Mouse (Mus musculus) heart, embryonic 16.5 days (tissue): ENCODE measurements around the gene Fanci. TPM values are rescaled to one million over a fixed set of nuclear protein-coding genes. Genes with fewer than 3 reads are reported as not detected.

ENCODE experiments used
- ATAC-seq: fragments of 200-750 bp; cut with Nextera tagmentation; replicated peaks from 2 replicates; pipeline ENCODE4 v1.8.0; 2017; ENCODE audit warnings: moderate number of reproducible peaks; ENCODE audit not compliant: insufficient read depth, low FRiP score; ENCODE audit errors: extremely low read depth
- H3K27ac ChIP-seq: fragments of 300-500 bp; sonication (generic); 2 replicates; pipeline ENCODE4 v1.5.1; 2014; ENCODE audit warnings: mild to moderate bottlenecking, low read length, control low read depth, moderate library complexity
- H3K27me3 ChIP-seq: fragments of 300-500 bp; sonication (generic); 2 replicates; pipeline ENCODE4 v1.6.1; 2014; ENCODE audit warnings: low read length, mixed read lengths; ENCODE audit not compliant: control insufficient read depth, insufficient read depth
- H3K36me3 ChIP-seq: fragments of 300-500 bp; sonication (generic); 2 replicates; pipeline ENCODE4 v1.6.1; 2014; ENCODE audit not compliant: control insufficient read depth, insufficient read depth
- H3K4me1 ChIP-seq: fragments of 300-500 bp; sonication (generic); 2 replicates; pipeline ENCODE4 v1.6.1; 2014; ENCODE audit warnings: low read length, mixed read lengths; ENCODE audit not compliant: control insufficient read depth, insufficient read depth
- H3K4me2 ChIP-seq: fragments of 300-500 bp; sonication (generic); 2 replicates; pipeline ENCODE4 v1.6.1; 2014; ENCODE audit warnings: low read depth, mild to moderate bottlenecking, control low read depth, low read length
- H3K4me3 ChIP-seq: fragments of 300-500 bp; sonication (generic); 2 replicates; pipeline ENCODE4 v1.5.1; 2014; ENCODE audit warnings: mild to moderate bottlenecking, control low read depth, low read length
- H3K9ac ChIP-seq: fragments of 300-500 bp; sonication (generic); 2 replicates; pipeline ENCODE4 v1.6.1; 2014; ENCODE audit warnings: low read length, control low read depth
- H3K9me3 ChIP-seq: fragments of 300-500 bp; sonication (generic); replicated peaks from 2 replicates; pipeline ENCODE4 v1.6.1; 2016; ENCODE audit warnings: low read length; ENCODE audit not compliant: control insufficient read depth
- WGBS: fragments of 180-500 bp; shearing (Covaris S2); extraction: QIAGEN DNeasy Blood & Tissue Kit; methylation state at CpG from one replicate; pipeline ENCODE4 v1.1.7; 2014; 5-methylcytosine and 5-hydroxymethylcytosine counted together
- polyA plus RNA-seq: library from polyadenylated mRNA; unstranded; fragments of >200 nt; fragmentation: Nextera tagmentation; extraction: Ambion mirVana; gene quantifications from 2 replicates; pipeline ENCODE4 v1.2.1, GENCODE M21; 2015

The Fanci gene
- polyA plus RNA-seq, 1 experiment from 2014 or later: 8.8 TPM

GRCm38 (mm10) chr7:79393924-79394323, 2.2 kb downstream of the Fanci start:
- no peak overlapping the region for H3K9ac ChIP-seq
- 98% methylated on average over 7 of the region's 7 CpGs for WGBS
- peaks cover 6% of the 10 kb centered on the region; the same call in 1 of the 2 replicates for H3K4me1 ChIP-seq
- no peak for ATAC-seq
- no peak overlapping the region for H3K4me2 ChIP-seq
- H3K27ac ChIP-seq: no peak overlapping the region
- H3K4me3 ChIP-seq: no peak overlapping the region
- 0 out of 2 replicates have a peak, but pooled peaks cover 2% of the 10 kb centered on the region for H3K36me3 ChIP-seq
- no peaks in the 10 kb centered on the region for H3K27me3 ChIP-seq
- H3K9me3 ChIP-seq: no peaks in the 10 kb centered on the region

- Histone ChIP-seq H3K4me2 (no peak overlapping the region), H3K9ac (no peak overlapping the region), H3K36me3 (0 out of 2 replicates have a peak, but pooled peaks cover 2% of the 10 kb centered on the region), H3K9me3 (no peaks in the 10 kb centered on the region), H3K4me1 (peaks cover 6% of the 10 kb centered on the region; the same call in 1 of the 2 replicates), H3K27me3 (no peaks in the 10 kb centered on the region), H3K27ac (no peak overlapping the region), H3K4me3 (no peak overlapping the region)
- 74% methylated on average over 7 of the region's 7 CpGs for WGBS
- ATAC-seq: no peak
Observed at GRCm38 (mm10) chr7:79394666-79395065, 2.9 kb downstream of the Fanci start.

- ATAC-seq: no peak
- Histone ChIP-seq H3K36me3 (0 out of 2 replicates have a peak, but pooled peaks cover 2% of the 10 kb centered on the region), H3K27ac (no peak overlapping the region), H3K27me3 (no peaks in the 10 kb centered on the region), H3K4me2 (no peak overlapping the region), H3K4me1 (peaks cover 6% of the 10 kb centered on the region; the same call in 1 of the 2 replicates), H3K9ac (no peak overlapping the region), H3K9me3 (no peaks in the 10 kb centered on the region), H3K4me3 (no peak overlapping the region)
- WGBS: 76% methylated on average over 7 of the region's 7 CpGs
Observed at GRCm38 (mm10) chr7:79395186-79395585, 3.5 kb downstream of the Fanci start.

- peaks cover 3% of the 10 kb centered on the region; the same call in 1 of the 2 replicates for H3K4me1 ChIP-seq
- H3K4me2 ChIP-seq: no peak overlapping the region
- no peak overlapping the region for H3K27ac ChIP-seq
- WGBS: 87% methylated on average over 10 of the region's 10 CpGs
- no peak overlapping the region for H3K9ac ChIP-seq
- no peaks in the 10 kb centered on the region for H3K27me3 ChIP-seq
- H3K4me3 ChIP-seq: no peak overlapping the region
- no peaks in the 10 kb centered on the region for H3K9me3 ChIP-seq
- ATAC-seq: no peak
- H3K36me3 ChIP-seq: 0 out of 2 replicates have a peak, but pooled peaks cover 2% of the 10 kb centered on the region
Observed at GRCm38 (mm10) chr7:79397446-79397963, 5.8 kb downstream of the Fanci start.

- no peaks in the 10 kb centered on the region for H3K9me3 ChIP-seq
- 77% methylated on average over 8 of the region's 8 CpGs for WGBS
- H3K27me3 ChIP-seq: no peaks in the 10 kb centered on the region
- no peak overlapping the region for H3K27ac ChIP-seq
- H3K4me1 ChIP-seq: no peaks in the 10 kb centered on the region
- H3K36me3 ChIP-seq: 0 out of 2 replicates have a peak, but pooled peaks cover 2% of the 10 kb centered on the region
- ATAC-seq: no peak
- no peak overlapping the region for H3K4me3 ChIP-seq
- no peak overlapping the region for H3K4me2 ChIP-seq
- H3K9ac ChIP-seq: no peak overlapping the region
Observed at GRCm38 (mm10) chr7:79398426-79398825, 6.7 kb downstream of the Fanci start.

GRCm38 (mm10) chr7:79398971-79399370, 7.2 kb downstream of the Fanci start:
- Histone ChIP-seq H3K9ac (no peak overlapping the region), H3K4me2 (no peak overlapping the region), H3K4me1 (no peaks in the 10 kb centered on the region), H3K27ac (no peak overlapping the region), H3K9me3 (no peaks in the 10 kb centered on the region), H3K27me3 (no peaks in the 10 kb centered on the region), H3K36me3 (0 out of 2 replicates have a peak, but pooled peaks cover 2% of the 10 kb centered on the region), H3K4me3 (no peak overlapping the region)
- 69% methylated on average over 12 of the region's 12 CpGs for WGBS
- ATAC-seq: no peak

- no peak overlapping the region for H3K9ac ChIP-seq
- 81% methylated on average over 3 of the region's 3 CpGs for WGBS
Observed at GRCm38 (mm10) chr7:79400296-79400695, 8.6 kb downstream of the Fanci start.

GRCm38 (mm10) chr7:79414449-79415375, 23.0 kb downstream of the Fanci start:
- no peaks in the 10 kb centered on the region for H3K9me3 ChIP-seq
- 84% methylated on average over 18 of the region's 18 CpGs for WGBS
- H3K4me1 ChIP-seq: no peaks in the 10 kb centered on the region
- ATAC-seq: no peak
- H3K9ac ChIP-seq: no peak overlapping the region
- no peak overlapping the region for H3K27ac ChIP-seq
- no peak overlapping the region for H3K4me3 ChIP-seq
- H3K4me2 ChIP-seq: no peak overlapping the region
- no peaks in the 10 kb centered on the region for H3K36me3 ChIP-seq
- H3K27me3 ChIP-seq: no peaks in the 10 kb centered on the region

More at GRCm38 (mm10) chr7:79400296-79400695, 8.6 kb downstream of the Fanci start:
- H3K27ac ChIP-seq: no peak overlapping the region
- no peaks in the 10 kb centered on the region for H3K9me3 ChIP-seq
- H3K4me2 ChIP-seq: no peak overlapping the region
- no peak overlapping the region for H3K4me3 ChIP-seq
- 0 out of 2 replicates have a peak, but pooled peaks cover 2% of the 10 kb centered on the region for H3K36me3 ChIP-seq
- no peaks in the 10 kb centered on the region for H3K27me3 ChIP-seq
- ATAC-seq: no peak
- H3K4me1 ChIP-seq: no peaks in the 10 kb centered on the region

- Histone ChIP-seq H3K4me1 (no peaks in the 10 kb centered on the region), H3K9me3 (no peaks in the 10 kb centered on the region), H3K9ac (no peak overlapping the region), H3K4me3 (no peak overlapping the region), H3K27me3 (no peaks in the 10 kb centered on the region), H3K27ac (no peak overlapping the region), H3K4me2 (no peak overlapping the region), H3K36me3 (no peaks in the 10 kb centered on the region)
- ATAC-seq: no peak
- WGBS: 85% methylated on average over 7 of the region's 7 CpGs
Observed at GRCm38 (mm10) chr7:79419950-79420349, 28.2 kb downstream of the Fanci start.
